In genomic region chr12:79598496-79598895, GRCm38 (mm10) we compare ENCODE assay signal across 9 mouse cellular contexts.
DNase-seq lines count a peak whose midpoint lies in the region; ATAC-seq and TF ChIP-seq lines count a peak whose summit lies in the region.
"Had no signal": no experiment of that assay in that cellular context is flagged by ENCODE, and none has a peak within 500 bp of the region (broad histone marks: within the 10 kb centered on the region; RNA-seq: fewer than 3 reads in every experiment).

No protein-coding gene starts in this region.

- 26% methylated on average over 4 of the region's 4 CpGs for WGBS in liver, adult 2 months
- WGBS in liver, embryonic 12.5 days (ENCODE audit: insufficient replicate concordance), result 59% methylated on average over 4 of the region's 4 CpGs
- WGBS in kidney, postnatal 0 days, result 13% methylated on average over 4 of the region's 4 CpGs
- WGBS in stomach, embryonic 14.5 days, result 19% methylated on average over 4 of the region's 4 CpGs

- no peak for ATAC-seq in liver, embryonic 12.5 days
- no peak for ATAC-seq in kidney, postnatal 0 days (replicated peaks; ENCODE audit: low FRiP score, low read depth)
- ATAC-seq in stomach, embryonic 14.5 days (ENCODE audit: insufficient number of reproducible peaks, insufficient read depth, low FRiP score, low read depth), result no peak

- H3K4me3 ChIP-seq in liver, adult 2 months (ENCODE audit: insufficient read depth, low read depth, low read length), result no peak overlapping the region
- H3K4me3 ChIP-seq in liver, embryonic 12.5 days, result no peak overlapping the region
- H3K4me3 ChIP-seq in kidney, postnatal 0 days (replicated peaks; ENCODE audit: low read depth, low read length), result no peak overlapping the region
- H3K4me3 ChIP-seq in stomach, embryonic 14.5 days (ENCODE audit: low read depth, low read length), result no peak overlapping the region

- peaks cover 8% of the 10 kb centered on the region for H3K4me1 ChIP-seq in liver, adult 2 months (ENCODE audit: control insufficient read depth, insufficient read depth, low read length)
- H3K4me1 ChIP-seq in liver, embryonic 12.5 days, result peaks cover 9% of the 10 kb centered on the region
- peaks cover 19% of the 10 kb centered on the region; the same call in 1 of the 2 replicates for H3K4me1 ChIP-seq in kidney, postnatal 0 days (replicated peaks; ENCODE audit: insufficient read depth, low read length)
- peaks cover 16% of the 10 kb centered on the region for H3K4me1 ChIP-seq in stomach, embryonic 14.5 days (ENCODE audit: control insufficient read depth, insufficient read depth, low read length)

- no peaks in the 10 kb centered on the region for H3K27me3 ChIP-seq in liver, adult 2 months (ENCODE audit: control insufficient read depth, insufficient read depth, low read length)
- no peaks in the 10 kb centered on the region for H3K27me3 ChIP-seq in liver, embryonic 12.5 days (replicated peaks)
- H3K27me3 ChIP-seq in kidney, postnatal 0 days (ENCODE audit: insufficient read depth, low read length), result no peaks in the 10 kb centered on the region
- H3K27me3 ChIP-seq in stomach, embryonic 14.5 days (ENCODE audit: control insufficient read depth, insufficient read depth, low read length), result no peaks in the 10 kb centered on the region

- no peak overlapping the region for H3K4me2 ChIP-seq in liver, embryonic 12.5 days
- H3K4me2 ChIP-seq in kidney, postnatal 0 days (ENCODE audit: low read length), result no peak overlapping the region
- no peak overlapping the region for H3K4me2 ChIP-seq in stomach, embryonic 14.5 days (replicated peaks; ENCODE audit: low read depth, low read length)

- TF ChIP-seq CTCF in liver, adult 2 months (IDR thresholded peaks at IDR 0.05; ENCODE audit: low read depth, low read length), result no peak
- no peak for TF ChIP-seq CTCF in kidney, postnatal 0 days (IDR thresholded peaks at IDR 0.05; ENCODE audit: low read depth)

- H3K9me3 ChIP-seq in liver, embryonic 12.5 days (replicated peaks), result no peaks in the 10 kb centered on the region
- no peaks in the 10 kb centered on the region for H3K9me3 ChIP-seq in kidney, postnatal 0 days (replicated peaks; ENCODE audit: low read length)
- H3K9me3 ChIP-seq in stomach, embryonic 14.5 days (ENCODE audit: control insufficient read depth, low read depth, low read length), result no peaks in the 10 kb centered on the region

- TF ChIP-seq POLR2A in liver, adult 2 months (IDR thresholded peaks at IDR 0.05; ENCODE audit: extremely low read depth, insufficient read depth, low read length), result no peak

- peak; percentile 92 for DNase-seq in liver, adult 2 months (ENCODE audit: extremely low read depth, low read depth, low spot score)
- DNase-seq in heart, adult 18-20 months, result peak; percentile 54 to 78
- DNase-seq in kidney, postnatal 0 days (ENCODE audit: low spot score), result peak; percentile 88
- DNase-seq in layer of hippocampus, adult 9-11 months, result no peak
- DNase-seq in urinary bladder, adult 18-20 months (ENCODE audit: low spot score in 2 of 2), result no peak
- no peak for DNase-seq in c-Kit-positive CD71-positive TER-119-positive erythroid progenitor cells, embryonic 14.5 days (ENCODE audit: low spot score)
- DNase-seq: cerebellum, adult 9-10 months had no signal

- H3K79me2 ChIP-seq in liver, adult 2 months (ENCODE audit: control insufficient read depth, insufficient read depth, low read length), result no peaks in the 10 kb centered on the region

- no peak overlapping the region for H3K27ac ChIP-seq in liver, adult 2 months (replicated peaks; ENCODE audit: insufficient read depth, low read depth, low read length)
- no peak overlapping the region for H3K27ac ChIP-seq in liver, embryonic 12.5 days
- peak overlapping the region; percentile 26; the same call in 1 of the 2 replicates for H3K27ac ChIP-seq in kidney, postnatal 0 days
- H3K27ac ChIP-seq in stomach, embryonic 14.5 days (ENCODE audit: low read length), result peak overlapping the region; percentile 91

- no peak overlapping the region for H3K9ac ChIP-seq in liver, adult 2 months (ENCODE audit: low read depth, low read length)
- H3K9ac ChIP-seq in liver, embryonic 12.5 days, result no peak overlapping the region
- H3K9ac ChIP-seq in kidney, postnatal 0 days (ENCODE audit: low read depth, low read length), result no peak overlapping the region
- no peak overlapping the region for H3K9ac ChIP-seq in stomach, embryonic 14.5 days (replicated peaks; ENCODE audit: low read depth, low read length)

- no peaks in the 10 kb centered on the region for H3K36me3 ChIP-seq in liver, adult 2 months (ENCODE audit: control insufficient read depth, insufficient read depth, low read length)
- no peaks in the 10 kb centered on the region for H3K36me3 ChIP-seq in liver, embryonic 12.5 days
- no peaks in the 10 kb centered on the region for H3K36me3 ChIP-seq in kidney, postnatal 0 days (ENCODE audit: insufficient read depth, low read length)
- no peaks in the 10 kb centered on the region for H3K36me3 ChIP-seq in stomach, embryonic 14.5 days (ENCODE audit: control insufficient read depth, insufficient read depth, low read length)

Comparison
In these comparisons a context has a peak if more than half of its experiments do, and no peak if none do; other contexts are left out.
1. DNase-seq: peak in liver, adult 2 months (single experiment), heart, adult 18-20 months (2 of 2) and kidney, postnatal 0 days (single experiment); none in layer of hippocampus, adult 9-11 months (single experiment), urinary bladder, adult 18-20 months (0 of 2) and c-Kit-positive CD71-positive TER-119-positive erythroid progenitor cells, embryonic 14.5 days (single experiment).
2. H3K27ac ChIP-seq: peak in kidney, postnatal 0 days (single experiment) and stomach, embryonic 14.5 days (single experiment); none in liver, adult 2 months (single experiment) and liver, embryonic 12.5 days (single experiment).